Mouse (Mus musculus) spleen, adult 18-20 months (tissue): ENCODE data around the gene Mslnl.
A peak's percentile ranks its signal among the peaks of the same experiment; 100 is the strongest.

Source experiments
- DNase-seq, 2 experiments: peaks; one replicate each; pipeline ENCODE4 v3.0.0; 2022; ENCODE audit warnings: mixed read lengths in 2 of 2

Gene Mslnl

GRCm38 (mm10) chr17:25786781-25787504 is 51.1 kb downstream of the Mslnl start:
- DNase-seq: no peak

GRCm38 (mm10) chr17:25791320-25791842 is 55.5 kb downstream of the Mslnl start:
- no peak for DNase-seq

GRCm38 (mm10) chr17:25791843-25792527 is 56.1 kb downstream of the Mslnl start:
- DNase-seq: peak; percentile 71 to 89

- peak; percentile 67 to 73 for DNase-seq
Measured at GRCm38 (mm10) chr17:25792615-25793014, 56.8 kb downstream of the Mslnl start, which contains the start of gene Fam173a. Gene Fam173a, minus strand, starts transcription at chr17:25792901.

GRCm38 (mm10) chr17:25794197-25794596 is 58.4 kb downstream of the Mslnl start:
- DNase-seq: no peak

GRCm38 (mm10) chr17:25794998-25795397 is 59.2 kb downstream of the Mslnl start:
- DNase-seq: no peak

- DNase-seq: no peak
Measured at GRCm38 (mm10) chr17:25795609-25796092, 59.8 kb downstream of the Mslnl start, which contains the start of gene AC134908.4. Gene AC134908.4, minus strand, starts transcription at chr17:25795659.

GRCm38 (mm10) chr17:25796211-25796771 is 60.4 kb downstream of the Mslnl start:
- peak in 1 of 2 experiments; percentile 26 for DNase-seq

- DNase-seq: peak; percentile 74 to 89
Measured at GRCm38 (mm10) chr17:25796951-25797369, 61.1 kb downstream of the Mslnl start, which contains the start of gene Metrn. Gene Metrn, minus strand, starts transcription at chr17:25797136.
